Mouse (Mus musculus): Measurements from ENCODE around the gene Arl4d.

The Arl4d gene

DNA sequence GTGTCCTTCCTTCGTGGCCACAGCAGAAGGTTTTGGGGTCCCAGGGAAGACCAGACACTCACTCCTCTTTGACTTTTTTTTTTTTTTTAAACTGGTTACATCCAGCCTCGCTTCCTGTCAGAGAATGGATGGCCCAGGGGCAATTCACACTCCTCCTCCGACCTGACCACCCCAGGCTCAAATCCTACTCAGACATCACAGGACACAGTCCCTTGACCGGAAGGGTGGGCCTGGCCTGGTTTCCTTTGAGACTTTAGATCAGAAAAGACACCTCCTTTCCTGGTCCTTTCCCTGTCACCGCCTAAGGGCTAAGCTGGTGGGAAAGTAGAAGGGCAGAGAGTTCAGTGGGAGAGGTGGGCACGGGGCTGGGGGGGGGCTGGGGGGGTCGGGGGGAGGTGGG lies 14.6 kb downstream of the Arl4d start:
- no peak for DNase-seq

DNA sequence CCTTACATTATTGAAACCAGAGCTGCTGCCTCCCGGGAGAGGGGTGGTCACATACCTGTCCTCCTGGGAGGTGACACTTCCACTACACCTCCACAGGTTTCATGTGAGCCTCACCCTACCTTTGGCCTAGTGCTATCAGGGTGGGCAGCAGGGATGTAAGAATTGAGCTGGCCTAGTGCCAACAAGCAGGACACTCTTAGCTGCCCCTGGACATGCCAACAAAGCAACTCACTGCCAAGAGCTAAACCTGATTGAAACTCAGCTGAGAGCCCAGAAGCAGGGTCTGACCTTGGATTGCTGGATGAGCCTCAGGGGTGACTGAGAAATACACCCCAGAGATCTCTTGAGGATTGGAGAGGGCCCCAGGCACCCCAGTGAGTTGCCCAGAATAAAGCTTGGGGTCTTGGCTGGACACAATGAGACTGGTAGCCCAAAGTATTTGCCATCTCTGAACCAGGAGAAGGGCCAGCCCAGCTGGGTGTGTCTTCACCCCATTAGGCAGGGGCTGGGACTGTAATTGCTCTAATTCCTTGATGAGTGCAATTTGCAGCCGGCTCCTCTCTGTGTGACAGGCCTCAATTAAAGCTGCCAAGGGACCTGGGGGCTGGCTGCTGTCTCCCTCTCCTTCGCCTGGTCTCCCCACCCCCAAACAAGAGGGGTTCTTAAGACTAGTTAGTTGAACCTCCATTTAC lies 15.4 kb downstream of the Arl4d start:
- DNase-seq = no peak

DNA sequence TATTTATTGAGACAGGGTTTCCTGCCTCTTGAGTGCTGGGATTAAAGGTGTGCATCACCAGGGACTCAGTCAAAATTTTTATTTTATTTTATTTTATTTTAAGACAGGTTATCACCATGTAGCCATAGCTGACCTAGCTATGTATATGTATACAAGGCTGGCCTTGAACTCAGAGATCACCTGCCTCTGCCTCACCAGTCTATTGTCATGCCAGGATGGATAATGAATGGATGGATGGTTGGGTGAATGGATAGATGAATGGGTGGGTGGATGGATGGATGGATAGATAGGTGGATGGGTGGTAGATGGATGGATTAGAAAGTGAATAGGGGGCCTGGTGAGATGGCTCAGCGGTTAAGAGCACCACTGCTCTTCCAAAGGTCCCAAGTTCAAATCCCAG lies 16.6 kb downstream of the Arl4d start:
- DNase-seq = no peak

DNA sequence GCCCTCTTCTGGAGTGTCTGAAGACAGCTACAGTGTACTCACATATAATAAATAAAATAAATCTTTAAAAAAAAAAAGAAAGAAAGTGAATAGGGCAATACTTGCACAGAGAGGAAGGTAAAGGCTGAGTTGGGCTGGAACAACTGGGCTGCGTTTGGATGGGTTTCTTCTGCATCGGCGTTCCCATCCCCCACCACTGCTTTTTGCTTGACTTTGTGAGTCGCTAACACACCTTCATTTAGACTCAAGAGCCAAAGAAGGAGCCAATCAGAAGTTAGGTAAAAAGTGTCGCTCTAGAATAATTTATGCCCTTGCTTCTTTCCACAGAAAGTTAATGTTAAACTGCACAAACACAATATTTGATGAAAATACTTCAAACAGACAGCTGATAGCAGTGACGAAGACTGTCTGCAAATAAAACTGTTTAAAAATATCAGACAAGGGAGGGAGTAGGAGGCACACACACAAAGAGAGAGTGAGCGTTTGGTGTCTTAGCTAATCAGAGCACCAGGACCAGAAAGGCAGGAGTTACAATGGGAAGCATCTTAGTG lies 17.1 kb downstream of the Arl4d start:
- no peak for DNase-seq

DNA sequence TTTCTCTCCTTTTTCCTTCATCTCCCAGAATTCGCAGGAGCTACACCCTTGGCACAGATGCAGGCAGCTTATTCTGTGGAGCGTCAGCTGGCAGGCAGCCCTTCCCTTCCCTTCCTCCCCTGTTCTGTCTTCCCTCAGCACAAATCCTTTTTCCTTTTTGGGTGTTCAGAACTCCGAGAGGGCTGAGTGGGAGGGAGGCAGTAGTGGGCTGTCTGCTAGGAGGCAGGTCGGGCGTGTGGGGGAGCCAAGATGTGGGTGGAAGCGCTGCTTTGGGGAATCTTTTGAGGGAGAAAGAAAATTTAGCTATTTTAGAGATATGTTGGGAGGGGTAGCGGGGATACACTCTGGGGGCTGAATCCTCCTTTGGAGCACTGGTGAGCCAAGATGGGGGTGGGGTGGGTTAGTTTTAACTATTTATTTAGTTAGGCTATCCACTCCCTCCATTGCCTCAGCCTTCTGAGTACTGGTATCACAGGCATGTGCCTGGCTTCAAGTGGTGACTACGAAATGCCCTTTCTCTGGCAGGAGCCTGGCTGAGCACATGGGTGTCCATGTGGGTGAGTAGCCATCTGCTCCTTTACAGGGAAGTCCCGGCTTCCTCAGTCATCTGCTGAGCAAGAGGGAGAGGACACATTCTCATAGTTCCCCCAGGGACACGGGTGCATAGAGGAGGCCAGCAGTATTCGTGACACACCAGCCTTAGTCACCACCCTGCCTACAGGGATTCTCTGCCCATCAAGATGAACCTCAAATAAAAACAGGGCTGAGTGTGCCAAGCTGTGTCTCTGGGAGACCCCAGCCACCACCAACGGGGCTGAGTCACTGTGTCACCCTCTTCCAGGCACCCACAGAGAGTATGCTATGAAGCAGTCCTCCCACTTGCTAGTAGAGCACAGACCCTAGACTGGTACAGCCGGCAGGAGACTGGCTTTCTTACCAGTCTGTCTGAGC lies 22.3 kb downstream of the Arl4d start:
- DNase-seq = peak; percentile 95

DNA sequence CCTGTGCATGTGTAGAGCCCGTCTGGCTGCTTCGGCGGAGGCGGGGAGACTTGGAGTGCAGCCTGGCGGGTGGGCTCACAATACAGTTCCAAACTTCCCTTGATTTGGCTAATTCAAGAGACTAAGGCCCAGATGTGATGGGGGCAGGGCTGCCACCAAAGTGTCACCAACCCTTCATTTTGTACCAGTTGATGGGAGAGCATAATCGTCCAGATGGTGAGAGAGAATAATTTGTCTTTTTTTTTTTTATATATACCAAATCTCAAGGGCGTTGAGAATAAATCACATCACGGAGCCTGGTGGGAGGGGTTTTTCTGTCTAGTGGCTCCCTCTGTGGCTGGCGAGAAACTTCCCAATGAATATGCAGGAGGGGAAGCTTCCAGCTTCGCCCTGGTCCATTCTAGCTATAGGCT lies 24.4 kb downstream of the Arl4d start:
- peak; percentile 81 for DNase-seq

DNA sequence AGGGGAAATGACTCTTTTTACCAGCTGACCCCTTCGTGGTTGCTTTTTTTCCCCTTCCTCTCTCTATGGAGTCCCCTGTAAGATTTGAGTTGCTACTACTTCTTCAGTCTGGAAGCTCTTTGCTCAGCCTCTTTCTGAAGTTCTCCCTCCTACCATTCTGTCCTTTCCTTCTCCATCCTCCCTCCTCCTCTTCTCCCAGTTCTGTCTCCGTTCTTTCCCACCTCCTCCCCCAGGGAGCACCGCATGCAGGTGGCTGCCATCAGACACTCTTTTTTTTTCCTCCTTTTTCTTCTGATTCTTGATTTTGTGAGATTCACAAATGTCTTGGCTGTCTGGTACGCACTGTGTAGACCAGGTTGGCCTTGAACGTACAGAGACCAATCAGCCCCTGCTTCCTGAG lies 25.0 kb downstream of the Arl4d start:
- peak; percentile 37 for DNase-seq

DNA sequence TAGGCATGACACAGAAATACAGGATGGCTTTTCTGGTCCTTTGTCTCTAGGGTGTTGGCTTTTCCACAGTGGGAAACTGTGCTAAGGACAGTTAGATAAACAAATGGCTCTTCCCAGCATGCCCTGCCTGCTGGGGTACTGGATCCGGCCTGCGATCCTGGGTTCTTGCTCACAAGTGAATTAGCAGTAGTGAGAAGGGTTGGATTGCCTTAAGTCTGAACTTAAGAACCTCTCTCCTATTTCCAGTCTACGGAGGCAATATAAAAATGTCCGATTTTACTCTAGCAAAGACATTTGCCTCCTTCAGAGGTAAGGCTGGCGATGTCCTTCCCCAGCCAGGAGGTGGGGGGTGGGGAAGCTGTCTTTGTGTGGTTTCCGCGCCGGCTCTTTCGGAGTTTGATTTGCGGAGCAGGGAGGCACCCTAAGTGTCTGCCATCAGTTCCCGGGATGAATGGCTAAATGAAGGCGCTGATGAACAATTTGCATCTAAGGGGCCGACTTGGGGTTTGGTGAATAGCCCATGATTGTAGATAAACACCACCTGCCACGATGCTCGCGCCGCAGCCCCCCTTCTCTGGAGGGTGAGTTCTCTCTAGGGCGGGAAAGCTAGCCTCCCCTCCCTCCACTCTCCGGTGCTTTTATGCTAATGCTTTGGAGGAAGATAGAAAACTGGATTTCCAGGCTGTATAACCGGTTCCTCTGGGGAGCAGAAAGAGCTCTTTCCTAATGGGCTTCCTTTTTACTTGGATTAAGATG lies 30.7 kb downstream of the Arl4d start:
- DNase-seq = peak; percentile 38

DNA sequence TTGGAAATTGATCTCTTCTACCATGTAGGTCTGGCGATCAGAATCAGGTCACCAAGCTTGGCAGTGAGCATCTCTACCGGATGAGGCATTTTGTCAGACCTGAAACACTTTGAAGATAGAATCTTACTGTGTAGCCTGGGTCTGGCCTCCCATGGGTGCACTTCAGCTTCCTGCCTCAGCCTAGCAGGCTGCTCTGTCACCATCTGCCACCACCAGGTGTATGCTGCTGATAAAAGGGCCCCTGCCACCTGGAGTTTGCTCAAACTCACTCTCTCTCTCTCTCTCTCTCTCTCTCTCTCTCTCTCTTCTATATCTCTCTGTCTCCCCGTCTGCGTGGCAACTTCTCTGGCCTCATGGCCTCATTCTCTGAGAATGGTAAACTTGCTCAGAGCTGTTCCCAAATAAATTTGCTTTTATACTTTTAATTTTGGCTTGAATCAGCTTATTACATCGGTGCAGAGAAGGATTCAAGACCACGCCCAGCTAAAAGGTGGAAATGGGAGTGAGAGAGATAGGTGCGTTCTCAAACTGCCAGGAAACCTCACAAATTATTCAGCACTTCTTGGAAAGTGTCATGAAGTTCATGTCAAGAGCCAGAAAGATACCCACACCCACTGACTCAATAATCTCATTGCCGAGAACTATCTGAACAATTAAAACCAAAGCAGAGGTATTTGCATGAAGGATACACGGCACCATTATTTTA lies 32.0 kb downstream of the Arl4d start:
- DNase-seq = no peak

DNA sequence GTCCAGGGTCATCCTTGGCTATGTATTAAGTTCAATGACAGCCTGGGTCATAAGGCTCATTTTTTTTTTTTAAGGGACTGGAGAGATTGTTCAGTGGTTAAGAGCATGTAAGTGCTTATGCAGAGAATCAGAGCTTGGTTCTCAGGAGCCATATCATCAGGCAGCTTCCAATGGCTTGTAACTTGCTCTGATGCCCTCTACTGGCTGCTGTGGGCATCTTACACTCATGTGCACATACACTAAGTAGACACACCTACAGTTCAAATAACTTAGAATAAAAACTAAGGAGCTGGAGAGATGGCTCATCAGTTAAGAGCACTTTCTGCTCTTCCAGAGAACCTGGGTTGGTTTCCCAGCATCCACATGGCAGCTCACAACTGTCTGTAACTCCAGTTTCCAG lies 32.8 kb downstream of the Arl4d start:
- no peak for DNase-seq

DNA sequence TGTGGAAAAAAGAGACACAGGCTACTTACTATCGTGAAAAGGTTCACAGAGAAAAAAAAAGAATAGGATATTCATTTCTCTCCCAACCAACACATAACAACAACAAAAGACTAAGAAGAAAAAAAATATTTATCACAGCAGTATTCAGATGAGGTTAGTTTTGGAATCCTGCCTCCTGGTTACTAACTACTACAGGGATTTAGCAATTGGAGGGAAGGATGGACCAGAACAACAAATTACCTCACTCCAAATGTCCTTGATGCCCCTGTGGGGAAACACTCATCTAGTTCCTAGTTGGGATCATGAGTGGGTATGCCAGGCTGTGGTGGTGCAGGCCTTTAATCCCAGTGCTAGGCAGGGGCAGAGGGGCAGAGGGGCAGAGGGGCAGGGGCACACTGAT lies 34.2 kb downstream of the Arl4d start:
- DNase-seq = no peak

DNA sequence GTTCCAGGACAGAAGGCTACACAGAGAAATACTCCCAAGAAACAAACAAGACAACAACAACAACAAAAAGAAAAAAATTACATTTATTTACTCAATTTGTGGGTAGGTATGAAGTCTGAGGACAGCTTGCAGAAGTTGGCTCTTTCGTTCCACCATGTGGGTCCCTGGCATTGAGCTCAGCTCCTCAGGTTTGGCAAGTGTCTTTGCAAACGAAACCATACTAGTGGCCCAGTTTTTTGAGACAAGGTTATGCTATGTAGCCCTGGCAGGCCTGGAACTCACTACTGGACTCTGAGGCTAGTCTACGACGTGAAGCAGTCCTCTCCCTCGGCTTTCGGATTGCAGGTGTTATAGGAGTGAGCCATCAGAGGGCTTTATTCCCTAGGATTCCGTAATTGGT lies 34.6 kb downstream of the Arl4d start:
- no peak for DNase-seq

DNA sequence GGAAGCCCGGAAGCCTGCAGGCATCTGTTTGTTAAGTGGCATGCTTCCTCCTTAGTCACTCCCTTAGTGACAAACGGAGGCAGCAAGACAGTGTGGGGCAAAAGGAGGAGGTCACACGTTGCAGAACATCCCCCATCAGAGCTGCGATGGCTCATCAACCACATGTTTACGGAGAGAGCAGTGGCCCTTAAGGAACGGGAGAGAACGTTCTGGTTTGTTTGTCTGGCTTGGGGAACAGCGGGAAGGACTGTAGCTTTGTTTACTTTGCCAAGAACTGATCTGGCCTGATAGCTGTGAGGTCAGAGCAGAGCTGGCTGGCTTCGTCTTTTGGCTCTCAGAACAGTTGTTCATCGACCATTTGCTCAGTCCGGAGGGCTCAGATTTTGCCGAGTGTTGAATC lies 35.1 kb downstream of the Arl4d start:
- DNase-seq = peak; percentile 62

DNA sequence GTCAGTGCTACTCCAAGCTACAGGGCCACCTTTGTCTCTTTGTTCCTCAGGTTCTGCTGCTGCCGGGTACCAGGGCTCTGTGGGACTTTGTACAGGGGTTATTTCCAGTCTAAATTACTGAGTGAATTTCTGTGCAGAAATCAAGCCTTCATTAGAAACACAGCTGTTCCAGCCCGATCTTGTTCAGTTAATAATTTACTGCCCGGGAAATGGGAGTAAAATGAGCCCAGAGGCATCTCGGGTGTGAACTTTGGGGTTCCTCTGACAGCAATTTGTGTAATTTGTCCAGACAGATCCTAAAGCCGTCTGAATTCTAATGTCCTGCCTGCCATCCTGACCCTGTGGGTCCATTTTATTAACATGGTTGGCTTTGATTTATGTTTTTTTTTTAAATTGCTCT lies 38.7 kb downstream of the Arl4d start:
- DNase-seq = no peak

DNA sequence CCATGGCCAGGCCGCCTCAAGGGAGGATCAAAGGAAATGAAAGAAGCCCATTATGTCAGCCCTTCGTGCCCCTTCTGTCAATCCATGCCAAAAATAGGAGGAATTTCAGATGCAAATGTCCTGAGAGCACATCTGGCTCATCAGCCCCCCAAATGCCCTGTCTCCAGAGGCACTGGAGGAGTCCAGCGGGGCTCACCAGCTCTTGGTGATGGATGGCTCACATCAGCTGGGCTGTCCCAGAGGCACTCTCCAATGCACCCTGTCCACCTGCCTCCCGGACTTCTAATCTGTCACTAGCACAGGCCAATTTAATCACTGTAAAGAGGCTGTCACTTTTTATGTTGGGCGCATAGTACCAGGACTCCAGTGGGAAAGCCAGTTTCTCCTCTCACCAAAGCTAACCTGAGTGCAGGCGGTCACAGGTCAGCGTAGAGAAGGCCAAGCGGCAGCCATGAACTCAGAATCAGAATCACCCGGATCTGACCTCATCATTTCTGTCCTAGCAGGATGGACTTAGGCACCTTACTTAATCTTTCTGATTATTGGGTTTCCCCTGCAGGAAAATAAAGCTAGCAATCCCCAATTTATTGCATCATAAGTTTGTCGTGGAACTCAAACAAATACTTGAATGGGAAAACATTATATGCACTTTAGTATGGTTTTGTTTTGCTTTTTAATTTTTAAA lies 41.6 kb downstream of the Arl4d start:
- DNase-seq = no peak

DNA sequence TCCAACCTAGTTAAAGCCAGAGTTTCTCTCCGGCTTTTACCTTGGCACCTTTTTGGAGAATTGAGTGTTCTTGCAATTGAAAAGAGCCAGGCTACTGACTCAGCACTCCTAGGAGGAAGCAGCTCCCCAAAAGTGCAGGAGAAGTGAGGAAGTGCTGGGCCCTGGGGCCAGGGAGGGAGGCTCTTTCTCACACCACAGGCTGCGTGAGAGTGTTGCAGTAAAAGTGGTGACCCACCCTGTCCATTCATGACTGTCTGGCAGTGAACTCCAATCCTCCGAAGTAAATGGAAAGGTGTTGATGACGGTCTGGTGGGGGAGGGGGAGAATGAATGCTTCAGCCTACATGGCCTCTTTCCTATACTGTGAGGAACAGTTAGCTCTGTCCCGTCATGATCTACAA lies 43.1 kb downstream of the Arl4d start:
- DNase-seq = no peak

DNA sequence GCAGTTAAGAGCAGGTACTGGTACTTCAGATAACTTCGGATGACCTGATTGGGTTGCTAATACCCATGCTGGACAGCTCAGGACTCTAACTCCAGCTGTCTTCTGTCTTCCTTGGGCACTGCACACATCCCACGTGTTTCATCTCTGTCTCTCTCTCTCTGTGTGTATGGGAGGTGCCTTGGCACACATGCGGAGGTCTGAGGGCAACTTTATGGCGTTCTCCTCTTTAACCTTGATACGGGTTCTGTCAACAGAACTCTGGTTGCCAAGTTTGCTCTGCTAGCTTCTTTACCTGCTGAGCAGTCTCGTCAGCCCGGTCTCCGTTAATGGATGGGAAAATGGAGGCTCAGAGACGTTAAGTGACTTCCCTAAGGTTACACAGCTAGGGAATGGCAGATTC lies 47.5 kb downstream of the Arl4d start:
- no peak for DNase-seq

DNA sequence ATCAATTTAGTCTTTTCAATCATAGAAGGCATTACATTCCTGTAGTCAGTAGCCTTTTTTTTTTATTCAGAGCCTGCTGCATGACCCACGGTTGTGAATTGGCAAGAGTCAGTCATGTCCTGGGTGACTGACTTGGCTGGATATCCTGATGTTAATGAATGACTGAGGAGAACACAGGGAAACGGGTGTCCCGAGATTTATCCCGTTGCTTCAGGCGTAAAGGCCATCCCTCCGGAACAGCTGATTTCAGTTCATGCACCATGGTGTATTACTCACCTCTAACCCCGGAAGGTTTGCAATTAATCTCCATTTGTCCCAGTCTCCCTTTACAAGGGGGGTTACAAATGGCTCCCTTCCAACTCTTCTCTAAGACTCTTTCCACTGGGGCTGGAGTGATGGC lies 48.7 kb downstream of the Arl4d start:
- no peak for DNase-seq
